Mouse (Mus musculus) adrenal gland (tissue): Measurements from ENCODE around the gene Abhd17a.

ENCODE experiments used
- intact Hi-C: fragments of 180-260 bp; cut with DNase I; formaldehyde crosslinking; loops from one replicate; pipeline ENCODE4 v1.15.1; 2025

The Abhd17a gene

DNA sequence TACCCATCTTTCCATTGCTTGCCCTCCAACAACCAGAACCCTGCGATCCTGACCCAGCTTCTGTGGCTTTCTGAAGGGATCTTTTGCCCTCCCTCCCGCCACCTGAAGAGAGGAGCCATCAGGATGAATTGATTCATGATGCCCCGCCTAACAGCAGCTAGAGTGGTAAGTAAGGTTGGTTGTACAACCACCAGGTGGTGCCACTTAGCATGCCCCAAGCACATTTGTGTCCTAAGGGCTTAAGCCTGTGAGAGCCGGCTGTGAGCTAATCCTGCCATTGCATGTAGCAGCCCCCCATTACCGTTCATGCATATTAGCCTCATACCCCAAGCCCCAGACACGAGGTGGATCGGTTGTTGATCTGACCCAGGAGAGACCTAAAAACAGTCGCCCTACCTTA is 11.2 kb downstream of the Abhd17a start:
- intact Hi-C loops = loop anchor here (5.0 kb wide), 2 partner anchors 43 to 108 kb away; partner anchors contain the start of gene Csnk1g2

DNA sequence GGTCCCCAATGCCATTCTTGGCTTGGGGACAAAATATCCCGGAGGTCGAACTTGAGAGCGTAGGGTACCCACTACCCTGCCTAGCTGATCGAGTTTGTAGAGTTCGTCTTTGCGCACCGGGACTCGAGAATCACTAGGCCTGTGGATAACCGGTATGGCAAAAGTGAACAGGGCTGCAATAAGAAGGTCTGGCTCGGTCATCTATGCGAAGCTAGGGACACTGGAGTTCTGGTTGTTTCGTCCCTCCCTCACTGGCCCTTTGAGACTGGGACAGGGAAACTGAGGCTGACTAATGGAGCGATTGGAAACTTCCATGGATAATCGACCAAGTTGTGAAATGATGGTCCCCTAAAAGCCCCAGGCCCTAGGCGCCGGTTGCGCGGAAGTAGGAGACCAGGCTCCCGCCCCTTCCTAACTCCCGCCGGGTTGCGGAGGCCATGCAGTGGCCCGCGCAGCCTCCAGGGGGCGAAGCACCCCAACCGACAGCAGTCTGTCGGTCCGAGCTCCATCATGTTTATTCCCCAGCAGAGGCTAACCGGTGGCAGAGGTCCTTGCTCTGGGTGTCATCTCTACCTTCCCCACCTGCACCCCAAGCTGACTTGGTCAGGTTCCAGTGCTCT is 11.9 kb downstream of the Abhd17a start:
- intact Hi-C loops = loop anchor here (5.0 kb wide), 2 partner anchors 44 to 109 kb away; partner anchors contain the start of gene Csnk1g2

DNA sequence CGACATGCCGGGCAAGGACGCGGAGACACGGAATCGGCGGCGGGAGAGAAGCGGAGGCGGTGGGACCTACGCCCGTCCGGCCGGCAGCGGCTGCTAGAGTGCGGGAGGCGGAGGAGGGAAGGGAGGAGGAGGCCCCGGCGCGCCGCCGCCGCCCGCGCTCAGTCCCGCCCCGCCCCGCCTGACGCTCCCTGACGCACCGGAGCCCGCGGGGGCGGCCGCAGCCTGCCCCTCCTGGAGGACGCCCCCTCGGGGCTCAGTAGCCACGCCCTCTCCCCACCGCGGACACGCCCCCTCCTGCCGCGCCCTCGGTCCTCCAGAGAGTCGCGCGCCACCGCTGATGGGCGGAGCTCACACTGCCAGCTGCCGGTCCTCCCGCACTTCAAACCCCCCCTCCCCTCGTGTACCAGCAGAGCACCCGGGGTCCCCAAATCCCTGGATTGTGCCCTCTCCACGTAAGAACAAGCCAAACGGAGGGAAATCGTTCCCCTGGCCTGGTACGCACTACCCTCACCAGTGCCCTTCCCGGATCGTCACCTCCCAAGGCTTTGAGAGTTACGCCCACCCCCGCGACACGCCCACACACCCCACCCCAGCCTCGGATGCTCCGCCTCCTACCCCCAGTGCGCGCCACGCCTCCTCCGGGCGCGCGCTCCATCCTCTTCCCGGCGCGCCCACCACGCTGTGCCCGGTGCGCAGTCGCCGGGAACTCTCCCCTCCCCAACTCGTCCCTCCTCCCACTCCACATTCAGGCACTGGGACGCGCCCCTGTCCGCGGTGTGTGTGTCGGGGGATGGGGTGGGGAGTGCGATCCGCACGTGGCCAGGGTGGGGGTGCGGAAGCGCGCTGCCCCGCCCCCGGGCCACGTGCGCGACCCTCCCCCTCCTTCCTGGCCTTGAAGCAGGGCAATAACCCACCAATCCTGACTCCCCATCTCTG is 12.7 kb downstream of the Abhd17a start, which contains the start of gene Klf16:
Gene Klf16, minus strand, starts transcription at position 127 of the 936 bp plus-strand sequence.
- intact Hi-C loops = loop anchor here (5.0 kb wide), 2 partner anchors 45 to 110 kb away; partner anchors contain the start of gene Csnk1g2

DNA sequence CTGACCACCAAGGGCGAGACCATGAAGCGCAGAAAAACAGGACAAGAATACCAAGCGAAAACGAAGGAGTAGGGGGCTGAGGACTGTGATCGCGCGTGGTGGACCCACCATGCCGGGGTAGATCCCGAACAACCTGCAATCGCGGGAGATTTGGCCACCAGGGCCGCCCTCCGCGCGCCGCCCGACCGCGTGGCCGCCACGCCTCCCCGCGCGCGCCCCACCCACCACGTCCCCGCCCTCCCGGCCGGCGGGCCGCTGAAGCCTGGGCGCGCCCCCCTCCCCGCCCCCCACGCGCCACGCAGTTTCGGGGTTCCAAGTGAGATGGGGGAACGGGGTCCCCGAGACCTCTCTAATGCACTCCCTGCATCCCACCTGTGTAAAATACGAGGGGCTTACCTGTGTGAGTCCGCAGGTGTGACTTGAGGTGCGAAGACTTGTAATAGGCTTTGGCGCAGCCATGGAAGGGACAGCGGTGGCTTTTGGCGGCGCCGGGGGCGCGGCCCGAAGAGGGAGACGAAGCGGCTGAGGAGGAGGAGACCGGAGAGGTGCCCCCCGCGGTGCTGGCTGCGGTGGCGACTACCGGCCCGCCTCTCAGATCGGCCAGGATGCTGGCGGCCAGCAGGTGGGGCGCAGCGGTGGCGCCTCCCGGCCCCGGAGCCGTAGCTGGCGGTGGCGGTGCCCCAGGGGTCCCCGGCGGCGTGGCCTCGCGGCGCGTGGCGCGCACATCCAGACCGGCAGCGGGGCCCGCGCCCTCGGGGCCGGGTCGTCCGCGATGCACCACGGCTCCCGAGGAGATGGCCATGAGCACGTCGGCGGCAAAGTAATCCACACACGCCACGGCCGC is 13.6 kb downstream of the Abhd17a start:
- intact Hi-C loops = loop anchor here (5.0 kb wide), 2 partner anchors 46 to 111 kb away; partner anchors contain the start of gene Csnk1g2

DNA sequence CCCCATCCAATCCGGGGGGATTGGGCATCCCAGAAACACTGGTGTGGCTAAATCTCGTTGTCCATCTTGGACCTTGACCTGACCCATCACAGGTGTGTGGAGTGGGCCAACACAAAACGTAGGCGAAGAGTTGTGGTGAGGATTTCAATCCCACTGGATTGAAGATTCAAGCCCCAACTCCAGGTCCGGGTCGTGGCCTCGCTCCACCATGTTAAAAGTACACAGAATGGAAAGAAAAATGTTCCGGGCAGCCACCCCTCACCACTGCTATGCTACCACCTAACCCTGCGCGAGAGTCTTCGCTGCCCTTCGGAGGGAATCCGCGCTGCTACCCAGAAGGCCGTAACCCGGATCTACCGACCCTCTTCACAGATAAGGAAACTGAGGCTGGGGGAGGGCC is 14.2 kb downstream of the Abhd17a start:
- intact Hi-C loops = loop anchor here (5.0 kb wide), 2 partner anchors 46 to 111 kb away; partner anchors contain the start of gene Csnk1g2

DNA sequence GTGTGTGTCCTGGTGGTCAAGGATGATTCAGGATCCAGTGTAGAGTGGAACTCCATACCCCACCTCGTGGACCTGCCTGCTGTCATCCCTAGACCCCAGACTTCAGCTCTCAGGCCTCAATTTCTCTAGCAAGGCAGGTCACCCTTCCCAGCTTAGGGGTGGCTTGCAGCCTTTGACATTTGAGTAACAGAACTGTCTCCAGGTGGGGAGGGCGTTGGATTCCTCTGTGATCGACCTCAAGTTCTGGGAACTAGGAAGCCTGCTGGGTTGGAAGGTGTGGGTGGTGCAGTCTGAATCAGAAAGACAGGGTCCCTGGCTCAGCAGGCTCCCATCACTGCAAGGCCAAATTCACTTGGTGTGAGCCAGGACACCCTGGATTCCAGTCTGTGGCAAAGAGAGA is 15.2 kb downstream of the Abhd17a start:
- intact Hi-C loops = loop anchor here (5.0 kb wide), 2 partner anchors 47 to 112 kb away; partner anchors contain the start of gene Csnk1g2

DNA sequence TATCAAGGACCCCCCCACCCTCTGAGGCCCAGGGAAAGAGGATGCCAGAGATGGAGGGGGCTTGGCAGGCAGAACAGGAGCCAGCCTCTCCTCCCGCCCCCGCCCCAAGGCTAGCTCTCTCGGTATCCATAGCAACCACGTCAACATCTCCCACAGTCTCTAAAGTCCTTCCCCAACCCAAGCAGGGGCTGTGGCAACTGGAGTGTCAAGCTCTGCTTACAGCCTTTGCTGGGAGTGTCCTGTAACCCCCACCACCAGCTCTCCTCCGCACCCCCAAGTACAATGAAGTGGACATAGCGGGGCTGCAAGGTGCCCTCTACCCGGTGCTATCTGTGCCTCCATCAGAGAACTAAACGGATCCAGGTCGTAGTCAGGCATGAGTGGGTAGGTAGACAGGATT is 16.2 kb downstream of the Abhd17a start:
- intact Hi-C loops = no loop called here

DNA sequence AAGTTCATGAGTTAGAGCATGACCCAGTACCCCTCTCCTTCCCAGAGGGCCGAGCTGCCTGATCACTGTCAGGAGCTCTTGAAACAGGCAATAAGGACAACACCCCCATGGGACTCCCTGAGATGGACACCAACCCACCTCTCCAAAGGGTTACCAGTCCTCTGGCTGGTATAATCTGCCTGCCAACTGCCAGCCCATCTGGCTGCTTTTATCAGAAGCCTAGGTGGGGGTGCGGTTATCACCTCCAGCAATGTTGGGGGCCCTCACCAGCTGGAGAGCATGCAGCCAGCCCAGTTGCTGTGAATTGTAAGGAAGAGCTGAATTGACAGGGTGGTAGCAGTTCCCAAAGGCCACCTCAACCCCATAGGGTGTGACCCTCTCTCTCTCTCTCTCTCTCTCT is 17.7 kb downstream of the Abhd17a start:
- intact Hi-C loops = no loop called here

DNA sequence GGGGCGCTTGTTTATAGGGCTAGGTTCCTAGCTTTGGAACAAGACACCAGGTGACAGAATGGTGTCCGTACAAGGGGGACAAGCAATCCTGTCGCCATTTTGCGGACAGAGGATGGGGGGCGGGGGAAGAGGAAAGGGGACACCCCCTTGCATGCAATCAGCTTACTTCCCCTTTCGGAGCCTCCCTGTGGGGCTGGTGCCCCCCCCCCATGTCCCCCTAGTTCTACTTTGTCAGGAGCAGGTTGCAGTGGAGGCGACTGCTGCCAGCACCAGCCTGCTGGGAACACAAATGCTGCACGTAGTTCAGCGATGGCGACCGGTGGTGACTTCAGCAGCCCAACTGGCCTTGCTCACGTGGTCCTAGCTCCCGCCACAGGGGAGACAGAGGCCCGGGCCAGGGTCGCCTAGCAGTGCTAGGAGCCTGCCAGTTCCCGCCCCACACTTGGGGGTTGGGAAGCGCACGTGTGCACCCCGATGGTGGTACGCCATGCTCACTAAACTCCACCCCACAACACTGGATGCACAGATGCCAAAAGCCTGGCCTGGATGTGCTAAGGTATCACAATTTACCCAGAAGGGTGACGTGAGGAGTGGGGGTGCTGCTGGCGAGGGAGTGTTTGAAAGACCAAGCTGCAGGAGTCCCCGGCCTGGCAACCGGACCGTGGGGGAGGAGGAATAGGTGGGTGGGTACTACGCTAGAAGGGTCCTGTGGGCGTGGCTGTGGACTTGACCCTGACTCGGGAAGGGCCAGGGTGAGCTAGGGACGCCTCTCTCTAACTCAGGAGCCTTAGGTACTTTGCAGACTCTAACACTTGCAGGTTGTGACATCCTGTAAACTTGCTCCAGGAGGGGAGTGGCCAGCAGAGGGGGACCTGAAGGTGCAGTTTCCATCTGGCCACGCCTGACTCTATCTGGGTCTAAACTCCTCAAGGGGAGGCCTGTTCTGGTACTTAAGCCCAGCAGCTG is 19.0 kb downstream of the Abhd17a start:
- intact Hi-C loops = no loop called here

DNA sequence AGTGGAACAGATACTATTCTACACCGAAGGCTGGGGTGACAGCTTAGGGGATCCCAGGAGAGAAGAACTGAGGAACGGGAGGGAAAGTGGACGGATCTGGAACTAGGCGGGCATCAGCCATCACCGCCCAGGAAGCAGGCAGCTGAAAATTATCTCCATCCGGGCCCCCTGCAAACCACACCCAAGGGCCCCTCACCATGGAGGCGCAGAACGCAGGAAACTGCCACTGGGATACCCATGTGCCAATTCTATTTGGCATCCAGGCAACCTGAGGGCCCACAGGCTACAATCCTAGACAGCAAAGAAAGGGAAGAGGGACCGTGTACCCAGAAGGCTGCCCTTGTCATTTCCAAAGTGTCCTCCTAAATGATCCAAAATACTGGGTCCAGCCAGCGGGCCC is 19.7 kb downstream of the Abhd17a start:
- intact Hi-C loops = no loop called here

DNA sequence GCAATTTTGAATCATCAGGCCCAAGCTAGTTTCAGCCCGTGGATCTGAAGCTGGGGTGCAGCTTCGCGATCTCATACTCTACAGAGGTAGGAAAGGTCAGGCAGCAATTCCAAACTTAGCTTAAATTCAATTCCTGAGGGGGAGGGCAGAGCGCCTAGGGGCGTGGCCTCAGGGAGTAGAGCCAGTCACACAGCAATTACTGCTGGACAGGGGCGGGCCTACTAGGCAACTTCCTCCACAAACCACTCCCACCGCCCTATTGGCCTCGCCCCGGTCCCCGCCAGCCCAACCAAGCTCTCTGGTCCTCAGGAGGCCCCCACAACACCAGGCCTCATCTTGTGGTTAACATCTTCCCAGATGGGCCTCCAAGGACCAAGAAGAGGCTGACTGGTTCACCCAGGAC is 20.5 kb downstream of the Abhd17a start:
- intact Hi-C loops = no loop called here

DNA sequence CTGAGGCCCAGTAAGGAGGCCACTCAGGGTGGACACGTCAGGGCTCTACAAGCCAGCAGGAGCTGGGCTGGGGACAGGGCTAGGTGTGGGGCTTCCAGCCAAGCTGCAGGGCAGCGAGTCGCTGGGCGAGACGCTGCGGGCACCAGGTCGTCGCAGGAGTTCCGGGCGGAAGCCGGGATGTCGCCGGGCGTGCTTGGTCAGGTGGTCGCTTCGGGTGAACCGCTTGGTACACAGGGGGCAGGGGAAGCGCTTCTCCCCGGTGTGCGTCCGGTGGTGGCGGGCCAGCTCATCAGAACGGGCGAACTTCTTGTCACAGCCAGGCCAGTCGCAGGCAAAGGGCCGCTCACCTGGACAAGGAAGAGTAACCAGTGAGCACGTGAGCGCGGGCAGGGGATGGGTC is 21.3 kb downstream of the Abhd17a start:
- intact Hi-C loops = no loop called here

DNA sequence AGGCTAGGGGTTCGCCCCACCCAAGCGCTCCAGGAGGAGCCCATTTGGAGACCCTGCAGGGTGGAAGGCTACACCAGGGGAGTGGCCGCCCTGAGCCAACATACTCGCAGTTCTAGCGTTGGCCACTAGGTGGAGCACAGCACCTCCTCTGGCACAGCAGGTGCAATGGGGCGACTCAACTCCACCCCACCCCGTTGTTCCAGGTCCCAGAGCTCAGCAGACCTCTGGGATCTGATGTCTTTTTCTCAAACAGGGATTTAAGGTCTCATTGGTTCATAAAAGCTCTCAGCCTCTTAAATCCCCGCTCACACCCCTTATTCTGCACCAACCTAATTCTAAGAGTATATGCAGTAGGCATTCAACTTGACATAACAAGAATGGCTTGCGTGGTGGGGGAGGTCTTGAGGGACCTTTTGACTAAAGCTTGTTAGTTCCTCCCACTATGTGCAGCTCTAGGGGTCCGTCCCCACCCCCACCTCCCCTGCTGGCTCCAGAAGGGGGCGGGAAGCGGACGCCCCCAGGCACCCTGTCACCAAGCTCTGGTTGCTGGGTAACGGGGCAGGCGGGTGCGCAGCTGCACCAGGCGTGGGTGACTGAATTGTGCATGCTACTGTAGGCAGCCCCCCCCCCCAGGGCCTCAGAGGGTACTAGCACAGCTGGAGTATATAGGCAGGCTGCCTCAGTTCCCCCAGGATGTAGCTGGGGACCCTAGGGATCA is 23.6 kb downstream of the Abhd17a start:
- intact Hi-C loops = no loop called here

DNA sequence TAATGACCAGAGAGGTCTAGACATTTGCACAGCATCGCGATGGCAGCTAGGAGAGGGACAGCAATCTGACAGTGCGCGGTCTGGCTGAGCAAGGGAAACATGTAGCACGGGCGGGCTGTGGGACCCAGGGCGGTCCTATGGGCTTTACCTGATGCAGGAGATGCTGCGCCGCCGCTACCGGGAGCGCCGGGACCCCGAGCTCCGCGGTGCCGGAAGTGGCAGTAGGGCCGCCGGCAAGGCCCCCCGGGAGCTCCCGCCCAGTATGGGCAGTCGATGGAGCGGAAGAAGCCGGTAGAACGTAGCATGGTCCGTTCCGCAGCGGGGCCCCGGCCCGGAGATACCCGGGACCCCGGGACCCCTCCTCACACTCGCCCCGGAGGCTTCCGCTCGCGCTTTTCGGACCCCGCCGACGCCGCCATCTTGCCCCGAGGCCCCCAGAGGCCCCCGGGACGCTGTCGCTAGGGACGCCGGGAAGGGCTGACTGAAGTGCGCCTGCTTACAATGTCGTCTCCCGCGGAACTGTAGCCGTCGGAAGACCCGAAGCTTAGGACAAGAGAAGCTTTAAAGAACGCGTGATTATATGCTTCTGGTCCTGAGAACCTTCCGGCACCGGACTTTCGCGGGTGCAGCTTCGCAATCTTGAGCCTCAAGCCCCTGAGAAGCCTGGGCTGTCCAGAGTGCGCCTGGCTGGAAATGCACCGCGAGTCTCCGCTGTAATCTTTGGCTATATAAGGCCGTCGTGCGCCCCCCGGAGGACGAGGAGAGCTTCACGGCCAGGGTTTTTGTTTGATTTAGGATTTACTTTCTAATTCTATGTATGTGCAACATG is 28.8 kb downstream of the Abhd17a start, which contains the start of gene Rexo1:
Gene Rexo1, minus strand, starts transcription at position 445 of the 829 bp plus-strand sequence.
- intact Hi-C loops = no loop called here

DNA sequence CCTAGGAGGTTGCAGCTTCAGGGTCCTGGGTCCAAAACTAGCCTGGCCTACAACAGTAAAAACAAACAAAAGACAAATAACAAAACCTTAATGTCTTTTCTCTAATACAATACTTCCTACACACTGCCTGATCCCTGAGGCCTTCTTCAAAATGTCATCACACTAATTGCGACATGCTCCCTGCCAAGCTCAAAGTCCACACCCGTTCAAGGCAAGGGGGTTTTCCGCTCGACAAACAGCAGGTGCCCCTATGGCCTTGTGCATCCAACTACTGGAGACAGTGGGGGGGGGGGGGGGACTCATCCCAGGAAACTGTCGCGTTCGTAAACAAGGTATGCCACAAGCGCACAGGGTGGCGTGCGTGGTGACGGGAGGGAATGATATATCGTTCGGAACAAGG is 29.5 kb downstream of the Abhd17a start:
- intact Hi-C loops = no loop called here

DNA sequence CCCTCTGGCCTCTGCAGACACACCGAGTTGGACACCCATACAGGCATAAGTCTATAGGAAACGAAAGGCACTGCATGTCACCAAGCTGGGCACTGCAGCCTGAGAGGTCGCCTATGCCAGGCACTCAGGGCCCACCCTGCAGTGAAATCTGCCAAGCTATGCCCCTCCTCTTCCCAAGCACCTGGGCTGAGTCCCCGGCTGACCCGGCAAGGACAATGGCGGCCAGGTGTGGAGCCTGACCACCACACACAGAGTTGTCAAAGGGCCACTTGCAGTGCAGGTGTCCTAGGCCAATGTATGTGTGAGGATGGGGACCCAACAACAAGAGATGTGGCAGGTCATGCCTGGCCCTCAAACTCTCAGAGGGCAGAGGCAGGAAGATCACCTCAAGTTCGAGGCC is 30.7 kb downstream of the Abhd17a start:
- intact Hi-C loops = loop anchor here (5.0 kb wide), 2 partner anchors 52 to 182 kb away; no protein-coding TSS in a partner anchor

DNA sequence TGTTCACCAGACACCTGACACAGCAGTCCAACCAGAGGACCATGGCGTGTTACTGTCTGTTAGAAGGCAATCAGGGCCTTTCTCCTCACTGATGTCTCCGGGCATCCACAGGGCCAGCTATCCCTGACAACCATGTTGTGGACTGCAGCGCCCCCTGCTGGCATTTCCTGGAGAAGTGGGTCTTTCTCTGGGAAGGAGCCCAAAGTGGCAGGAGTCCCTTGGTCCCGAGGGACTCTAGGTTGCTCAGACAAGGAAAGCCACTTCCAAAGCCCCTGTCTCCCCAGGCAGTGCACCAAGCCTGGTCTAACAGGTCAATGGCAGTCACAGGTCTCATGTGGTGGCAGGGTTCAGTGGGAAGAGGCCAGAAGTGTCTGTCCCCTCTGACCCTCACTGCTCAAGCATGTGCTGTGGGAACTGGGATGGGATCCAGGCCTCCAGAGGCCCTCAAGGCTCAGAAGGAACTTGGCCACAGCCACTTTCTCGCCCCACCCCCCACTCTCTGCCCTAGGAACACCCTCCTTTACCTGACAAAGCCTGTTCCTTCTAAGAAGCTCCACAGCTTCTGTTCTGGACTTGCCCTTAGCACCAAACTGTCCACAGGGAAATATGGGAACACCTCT is 32.7 kb downstream of the Abhd17a start:
- intact Hi-C loops = loop anchor here (2.0 to 5.0 kb wide), 3 partner anchors 50 to 180 kb away; no protein-coding TSS in a partner anchor

DNA sequence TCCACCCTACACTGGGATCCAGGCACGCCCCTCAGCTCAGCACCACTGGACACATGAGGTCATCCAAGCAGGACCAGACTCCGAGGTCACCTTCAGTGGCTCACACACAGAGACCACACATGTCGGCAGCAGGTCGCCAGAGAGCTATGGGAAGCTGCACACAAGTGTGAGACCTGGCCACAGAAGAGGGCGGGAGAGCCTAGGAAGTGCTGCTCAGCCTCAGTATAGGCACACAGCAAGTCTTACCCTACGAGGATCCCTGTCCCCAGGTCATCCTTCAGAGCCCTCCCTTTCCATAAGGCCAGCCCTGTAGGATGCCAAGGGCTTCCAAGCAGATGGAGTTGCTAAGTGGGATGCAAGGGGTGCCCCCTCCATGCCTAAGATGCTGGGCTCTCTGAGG is 36.1 kb downstream of the Abhd17a start:
- intact Hi-C loops = no loop called here
